26 mouse cellular contexts compared by ENCODE assay signal in the genomic region with DNA sequence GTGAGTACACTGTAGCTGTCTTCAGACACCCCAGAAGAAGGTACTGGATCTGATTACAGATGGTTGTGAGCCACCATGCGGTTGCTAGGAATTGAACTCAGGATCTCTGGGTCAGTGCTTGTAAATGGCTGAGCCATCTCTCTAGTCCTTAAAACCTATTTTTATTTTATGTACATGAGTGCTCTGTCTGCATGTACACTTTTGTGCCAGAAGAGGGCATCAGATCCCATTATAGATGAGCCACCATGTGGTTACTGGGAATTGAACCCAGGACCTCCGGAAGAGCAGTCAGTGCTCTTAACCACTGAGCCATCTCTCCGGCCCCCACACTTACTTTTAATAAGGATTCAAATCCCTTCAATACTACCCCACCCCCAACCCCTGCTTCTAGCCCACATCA. TPM values are rescaled to one million over a fixed set of nuclear protein-coding genes. Genes with fewer than 3 reads are reported as not detected.
A peak's percentile ranks its signal among the peaks of the same experiment; 100 is the strongest.
DNase-seq lines count a peak whose midpoint lies in the region; ATAC-seq and TF ChIP-seq lines count a peak whose summit lies in the region.
"Had no signal": no experiment of that assay in that cellular context is flagged by ENCODE, and none has a peak within 500 bp of the region (broad histone marks: within the 10 kb centered on the region; RNA-seq: fewer than 3 reads in every experiment).

No protein-coding gene starts in this region.

- H3K9me3 ChIP-seq in kidney, postnatal 0 days (replicated peaks; ENCODE audit: low read length): no peaks in the 10 kb centered on the region
- H3K9me3 ChIP-seq in lung, embryonic 14.5 days (ENCODE audit: low read depth, low read length): no peaks in the 10 kb centered on the region; the same call in 1 of the 2 replicates
- no peaks in the 10 kb centered on the region for H3K9me3 ChIP-seq in E14TG2a.4 (ENCODE audit: low read length)
- H3K9me3 ChIP-seq: forebrain, embryonic 13.5 days; hindbrain, embryonic 12.5 days had no signal

- DNase-seq in kidney, postnatal 0 days (ENCODE audit: low spot score): no peak
- no peak for DNase-seq in kidney, adult 8-10 months
- no peak for DNase-seq in lung, embryonic 14.5 days
- DNase-seq in lung, postnatal 36 days: no peak
- peak; percentile 39 for DNase-seq in ZHBTc4 (ENCODE audit: low read depth, low spot score)
- no peak for DNase-seq in thymus, postnatal 10 days (ENCODE audit: low spot score in 2 of 2)
- DNase-seq: adrenal gland, postnatal 10 days; cerebellum, adult 8-10 months; cerebellum, postnatal 36 days; gastrocnemius, postnatal 25 days; heart, postnatal 14 days; kidney, postnatal 36 days; layer of hippocampus, postnatal 36 days; lung, adult 18-20 months; lung, postnatal 10 days; thymus, adult 2 months; thymus, postnatal 4 days had no signal

- TF ChIP-seq CTCF in kidney, postnatal 0 days (IDR thresholded peaks at IDR 0.05; ENCODE audit: low read depth): 0 out of 2 replicates have a peak, but pooled peaks have one; percentile 9
- 0 out of 2 replicates have a peak, but pooled peaks have one; percentile 8 for TF ChIP-seq CTCF in lung, embryonic 14.5 days (IDR thresholded peaks at IDR 0.05; ENCODE audit: low read depth)
- peak; percentile 32; the same call in 1 of the 2 replicates for TF ChIP-seq CTCF in E14TG2a.4 (conservative IDR thresholded peaks at IDR 0.05; ENCODE audit: low read length)

- peaks cover 6% of the 10 kb centered on the region; the same call in 1 of the 2 replicates for H3K36me3 ChIP-seq in kidney, postnatal 0 days (ENCODE audit: insufficient read depth, low read length)
- H3K36me3 ChIP-seq in lung, embryonic 14.5 days (ENCODE audit: insufficient read depth): peaks cover 21% of the 10 kb centered on the region
- peaks cover 9% of the 10 kb centered on the region; the same call in 1 of the 2 replicates for H3K36me3 ChIP-seq in E14TG2a.4 (ENCODE audit: insufficient read depth, low read length)

- no peak overlapping the region for H3K9ac ChIP-seq in kidney, postnatal 0 days (ENCODE audit: low read depth, low read length)
- H3K9ac ChIP-seq in lung, embryonic 14.5 days: no peak overlapping the region
- H3K9ac ChIP-seq: forebrain, embryonic 13.5 days; hindbrain, embryonic 12.5 days; neural tube, embryonic 12.5 days had no signal

- H3K27me3 ChIP-seq in kidney, postnatal 0 days (ENCODE audit: insufficient read depth, low read length): no peaks in the 10 kb centered on the region
- H3K27me3 ChIP-seq in lung, embryonic 14.5 days (ENCODE audit: insufficient read depth, low read length): no peaks in the 10 kb centered on the region
- peaks cover 7% of the 10 kb centered on the region; the same call in 1 of the 2 replicates for H3K27me3 ChIP-seq in E14TG2a.4 (ENCODE audit: insufficient read depth, low read length)
- H3K27me3 ChIP-seq: forebrain, embryonic 13.5 days; hindbrain, embryonic 12.5 days; neural tube, embryonic 12.5 days had no signal

- WGBS in kidney, postnatal 0 days: 96% methylated on average over 3 of the region's 3 CpGs
- WGBS in lung, embryonic 14.5 days: 96% methylated on average over 3 of the region's 3 CpGs

- H3K4me3 ChIP-seq in kidney, postnatal 0 days (replicated peaks; ENCODE audit: low read depth, low read length): no peak overlapping the region
- no peak overlapping the region for H3K4me3 ChIP-seq in lung, embryonic 14.5 days (ENCODE audit: low read depth, low read length)
- H3K4me3 ChIP-seq in E14TG2a.4 (replicated peaks; ENCODE audit: low read length): no peak overlapping the region
- H3K4me3 ChIP-seq: forebrain, embryonic 13.5 days; hindbrain, embryonic 12.5 days; myocyte; neural tube, embryonic 12.5 days had no signal

- H3K4me2 ChIP-seq in kidney, postnatal 0 days (ENCODE audit: low read length): no peak overlapping the region
- no peak overlapping the region for H3K4me2 ChIP-seq in lung, embryonic 14.5 days
- H3K4me2 ChIP-seq: forebrain, embryonic 13.5 days; hindbrain, embryonic 12.5 days; midbrain, embryonic 11.5 days; neural tube, embryonic 12.5 days had no signal

- H3K4me1 ChIP-seq in kidney, postnatal 0 days (replicated peaks; ENCODE audit: insufficient read depth, low read length): no peaks in the 10 kb centered on the region
- H3K4me1 ChIP-seq in lung, embryonic 14.5 days (ENCODE audit: insufficient read depth): no peaks in the 10 kb centered on the region
- H3K4me1 ChIP-seq in E14TG2a.4 (replicated peaks; ENCODE audit: low read depth, low read length): peaks cover 16% of the 10 kb centered on the region
- H3K4me1 ChIP-seq: forebrain, embryonic 13.5 days; hindbrain, embryonic 12.5 days; neural tube, embryonic 12.5 days had no signal

- ATAC-seq in kidney, postnatal 0 days (replicated peaks; ENCODE audit: low FRiP score, low read depth): no peak
- ATAC-seq in lung, embryonic 14.5 days (ENCODE audit: insufficient read depth): no peak
- ATAC-seq: forebrain, embryonic 13.5 days; intestine, embryonic 16.5 days; midbrain, embryonic 16.5 days had no signal

- H3K27ac ChIP-seq in kidney, postnatal 0 days: no peak overlapping the region
- no peak overlapping the region for H3K27ac ChIP-seq in lung, embryonic 14.5 days (ENCODE audit: low read depth)
- H3K27ac ChIP-seq: forebrain, embryonic 13.5 days; hindbrain, embryonic 12.5 days; neural tube, embryonic 12.5 days had no signal

RNA-seq across cellular contexts. Expression of gene Ubxn4, which starts 39.2 kb away (rescaled TPM):
- polyA plus RNA-seq in kidney, postnatal 0 days (2015; fragmentation: Nextera tagmentation; extraction: Ambion mirVana): 76.2 and 78.4 TPM in 2 replicates
- polyA plus RNA-seq in lung, embryonic 14.5 days (2014; fragmentation: Nextera tagmentation; extraction: Ambion mirVana): 51.1 and 58.6 TPM in 2 replicates

RNA-seq across cellular contexts. Expression of gene Lct, which starts 45.2 kb away (rescaled TPM):
- polyA plus RNA-seq in kidney, postnatal 0 days (2015; fragmentation: Nextera tagmentation; extraction: Ambion mirVana): 0.11 and 0.13 TPM in 2 replicates
- polyA plus RNA-seq in lung, embryonic 14.5 days (2014; fragmentation: Nextera tagmentation; extraction: Ambion mirVana): 0.09 and 0.11 TPM in 2 replicates
- polyA plus RNA-seq: liver, adult 2 months had no signal
